Mouse (Mus musculus): Measurements from ENCODE around the gene Med17.

DNA sequence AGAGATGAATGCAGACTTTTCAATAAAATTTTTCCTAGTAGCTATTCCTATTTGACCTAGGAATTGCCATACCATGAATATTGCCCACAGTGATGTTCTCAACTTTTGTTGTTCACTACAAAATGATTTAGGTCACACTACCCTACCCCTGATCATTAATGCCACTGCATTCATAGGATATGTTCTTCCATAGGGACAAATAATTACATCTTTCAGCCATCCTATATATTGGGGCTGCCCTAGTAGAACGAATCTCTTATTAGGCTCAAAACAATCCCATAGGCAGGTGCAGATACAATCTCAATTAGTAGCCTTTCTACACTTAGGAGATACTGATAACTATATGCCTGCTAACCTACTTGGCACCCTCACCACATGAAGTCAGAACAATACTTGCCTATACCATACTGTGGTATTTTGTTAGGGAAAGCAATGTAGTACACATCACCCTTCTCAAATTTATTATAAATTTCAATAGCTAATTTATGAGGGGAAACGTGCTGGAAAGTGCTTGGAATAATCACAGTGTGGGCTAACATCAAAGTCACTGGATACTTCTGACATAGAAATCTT is 38.5 kb upstream of the Med17 start:
- no peak for TF ChIP-seq GATA1 (IDR thresholded peaks at IDR 0.05; ENCODE audit: low read length)
- TF ChIP-seq TAL1 (IDR thresholded peaks at IDR 0.05; ENCODE audit: low read length), result no peak

Measured in erythroblast, embryonic 14.5 days (primary cell).